Mouse (Mus musculus): ENCODE measurements around the gene Zfp574. TPM values are rescaled to one million over a fixed set of nuclear protein-coding genes. Genes with fewer than 3 reads are reported as not detected.

Zfp574 gene
- polyA plus RNA-seq, 1 experiment from 2014 or later = 36.6 TPM

- peak overlapping the region; percentile 75 for H3K27ac ChIP-seq (ENCODE audit: low read length)
- H3K4me2 ChIP-seq (ENCODE audit: low read length) = no peak overlapping the region
- H3K4me1 ChIP-seq (replicated peaks; ENCODE audit: control insufficient read depth, insufficient read depth, low read length) = peaks cover 7% of the 10 kb centered on the region; the same call in 1 of the 2 replicates
- WGBS = 63% methylated on average over 8 of the region's 8 CpGs
- peaks cover 26% of the 10 kb centered on the region; the same call in 1 of the 2 replicates for H3K36me3 ChIP-seq (ENCODE audit: control insufficient read depth, insufficient read depth)
- H3K9me3 ChIP-seq (ENCODE audit: control insufficient read depth, low read length) = no peaks in the 10 kb centered on the region
- H3K9ac ChIP-seq (replicated peaks; ENCODE audit: low read depth, low read length) = no peak overlapping the region
- peak; percentile 24; the same call in 1 of the 2 replicates for ATAC-seq
- no peaks in the 10 kb centered on the region for H3K27me3 ChIP-seq (replicated peaks; ENCODE audit: control insufficient read depth, insufficient read depth, low read length)
- no peak overlapping the region for H3K4me3 ChIP-seq (replicated peaks; ENCODE audit: low read length)
These were observed 25.0 kb upstream of the Zfp574 start for GRCm38 (mm10) chr7:25047363-25047762.

DNA sequence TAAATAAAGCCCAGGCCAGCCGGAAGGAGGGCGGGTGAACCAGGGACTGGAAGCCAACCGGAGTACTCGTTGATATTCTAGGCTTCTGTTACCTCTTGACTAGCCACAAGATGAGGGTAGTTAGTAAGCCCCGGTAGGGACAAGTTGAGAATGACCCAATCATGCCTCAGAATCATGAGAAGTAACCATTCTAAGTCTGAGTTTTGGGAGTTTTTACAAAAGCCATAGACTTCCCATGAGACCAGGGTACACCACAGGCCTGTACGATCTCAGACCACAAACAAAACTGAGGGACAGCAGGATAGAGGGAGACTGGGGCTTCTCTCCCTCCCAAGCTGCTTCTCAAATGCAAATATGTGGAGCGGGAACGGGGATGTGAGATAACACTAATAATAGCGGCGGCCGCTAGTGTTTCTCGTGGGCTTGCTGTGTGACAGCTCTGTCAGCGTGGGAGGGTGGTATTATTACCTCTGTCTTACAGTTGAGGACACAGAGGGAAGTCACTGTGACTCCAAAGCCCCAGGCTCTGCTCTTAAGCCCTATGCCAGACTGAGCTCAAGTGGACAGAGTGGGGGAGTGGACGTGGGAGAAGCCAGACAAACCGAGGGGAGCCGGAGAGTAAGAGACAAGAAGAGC is 23.0 kb upstream of the Zfp574 start:
- no peak overlapping the region for H3K9ac ChIP-seq (replicated peaks; ENCODE audit: low read depth, low read length)
- H3K4me3 ChIP-seq (replicated peaks; ENCODE audit: low read length) = no peak overlapping the region
- no peaks in the 10 kb centered on the region for H3K27me3 ChIP-seq (replicated peaks; ENCODE audit: control insufficient read depth, insufficient read depth, low read length)
- H3K27ac ChIP-seq (ENCODE audit: low read length) = 0 out of 2 replicates have a peak overlapping the region, but pooled peaks have one; percentile 16
- no peaks in the 10 kb centered on the region for H3K9me3 ChIP-seq (ENCODE audit: control insufficient read depth, low read length)
- 79% methylated on average over 16 of the region's 16 CpGs for WGBS
- peaks cover 21% of the 10 kb centered on the region; the same call in 1 of the 2 replicates for H3K36me3 ChIP-seq (ENCODE audit: control insufficient read depth, insufficient read depth)
- peaks cover 7% of the 10 kb centered on the region; the same call in 1 of the 2 replicates for H3K4me1 ChIP-seq (replicated peaks; ENCODE audit: control insufficient read depth, insufficient read depth, low read length)
- H3K4me2 ChIP-seq (ENCODE audit: low read length) = no peak overlapping the region
- ATAC-seq = peak; percentile 19; the same call in 1 of the 2 replicates

- Histone ChIP-seq H3K9me3 (ENCODE audit: control insufficient read depth, low read length) (no peaks in the 10 kb centered on the region), H3K27me3 (replicated peaks; ENCODE audit: control insufficient read depth, insufficient read depth, low read length) (no peaks in the 10 kb centered on the region), H3K4me2 (ENCODE audit: low read length) (no peak overlapping the region), H3K36me3 (ENCODE audit: control insufficient read depth, insufficient read depth) (peaks cover 37% of the 10 kb centered on the region), H3K9ac (replicated peaks; ENCODE audit: low read depth, low read length) (no peak overlapping the region), H3K27ac (ENCODE audit: low read length) (no peak overlapping the region), H3K4me1 (replicated peaks; ENCODE audit: control insufficient read depth, insufficient read depth, low read length) (peaks cover 7% of the 10 kb centered on the region; the same call in 1 of the 2 replicates), H3K4me3 (replicated peaks; ENCODE audit: low read length) (no peak overlapping the region)
- ATAC-seq = no peak
- WGBS = 92% methylated on average over 3 of the region's 3 CpGs
These were observed 19.8 kb upstream of the Zfp574 start for GRCm38 (mm10) chr7:25052587-25052986.

DNA sequence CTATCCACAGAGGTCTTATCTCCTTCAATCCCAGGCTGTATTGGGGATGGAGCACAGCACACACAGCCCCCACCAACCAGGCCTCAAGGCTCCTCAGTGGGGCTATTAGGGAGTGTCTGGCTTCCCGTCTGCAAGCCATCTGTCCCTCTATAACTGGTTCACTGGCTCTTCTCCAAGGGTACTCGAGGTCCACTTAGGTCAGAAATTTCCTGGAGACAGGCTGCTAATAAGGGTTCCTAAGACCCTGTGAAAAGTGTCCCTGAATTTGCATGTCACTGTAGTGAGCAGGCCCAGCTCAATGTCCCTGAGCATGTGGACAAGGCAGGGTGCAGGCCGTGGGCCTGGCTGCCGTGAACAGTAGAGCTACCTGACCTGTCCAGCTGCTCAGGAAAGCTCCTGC is 15.4 kb upstream of the Zfp574 start:
- Histone ChIP-seq H3K4me3 (replicated peaks; ENCODE audit: low read length) (no peak overlapping the region), H3K27me3 (replicated peaks; ENCODE audit: control insufficient read depth, insufficient read depth, low read length) (no peaks in the 10 kb centered on the region), H3K4me2 (ENCODE audit: low read length) (no peak overlapping the region), H3K9ac (replicated peaks; ENCODE audit: low read depth, low read length) (no peak overlapping the region), H3K36me3 (ENCODE audit: control insufficient read depth, insufficient read depth) (peaks cover 59% of the 10 kb centered on the region), H3K27ac (ENCODE audit: low read length) (no peak overlapping the region), H3K9me3 (ENCODE audit: control insufficient read depth, low read length) (no peaks in the 10 kb centered on the region), H3K4me1 (replicated peaks; ENCODE audit: control insufficient read depth, insufficient read depth, low read length) (no peaks in the 10 kb centered on the region)
- ATAC-seq = peak; percentile 45; the same call in 1 of the 2 replicates
- WGBS = 65% methylated on average over 4 of the region's 4 CpGs

- Histone ChIP-seq H3K4me2 (ENCODE audit: low read length) (no peak overlapping the region), H3K36me3 (ENCODE audit: control insufficient read depth, insufficient read depth) (peaks cover 67% of the 10 kb centered on the region), H3K9ac (replicated peaks; ENCODE audit: low read depth, low read length) (no peak overlapping the region), H3K27ac (ENCODE audit: low read length) (no peak overlapping the region), H3K4me1 (replicated peaks; ENCODE audit: control insufficient read depth, insufficient read depth, low read length) (no peaks in the 10 kb centered on the region), H3K4me3 (replicated peaks; ENCODE audit: low read length) (no peak overlapping the region), H3K27me3 (replicated peaks; ENCODE audit: control insufficient read depth, insufficient read depth, low read length) (no peaks in the 10 kb centered on the region), H3K9me3 (ENCODE audit: control insufficient read depth, low read length) (no peaks in the 10 kb centered on the region)
- no peak for ATAC-seq
- WGBS = 95% methylated on average over 5 of the region's 5 CpGs
These were observed 14.5 kb upstream of the Zfp574 start for GRCm38 (mm10) chr7:25057888-25058287.

- no peaks in the 10 kb centered on the region for H3K9me3 ChIP-seq (ENCODE audit: control insufficient read depth, low read length)
- no peak overlapping the region for H3K27ac ChIP-seq (ENCODE audit: low read length)
- no peak overlapping the region for H3K4me3 ChIP-seq (replicated peaks; ENCODE audit: low read length)
- no peak overlapping the region for H3K9ac ChIP-seq (replicated peaks; ENCODE audit: low read depth, low read length)
- 98% methylated on average over 8 of the region's 8 CpGs for WGBS
- H3K36me3 ChIP-seq (ENCODE audit: control insufficient read depth, insufficient read depth) = peaks cover 70% of the 10 kb centered on the region
- H3K4me1 ChIP-seq (replicated peaks; ENCODE audit: control insufficient read depth, insufficient read depth, low read length) = no peaks in the 10 kb centered on the region
- no peak for ATAC-seq
- H3K4me2 ChIP-seq (ENCODE audit: low read length) = no peak overlapping the region
- H3K27me3 ChIP-seq (replicated peaks; ENCODE audit: control insufficient read depth, insufficient read depth, low read length) = no peaks in the 10 kb centered on the region
These were observed 14.0 kb upstream of the Zfp574 start for GRCm38 (mm10) chr7:25058394-25058793.

GRCm38 (mm10) chr7:25058836-25059235 is 13.5 kb upstream of the Zfp574 start:
- 92% methylated on average over 14 of the region's 14 CpGs for WGBS
- H3K4me2 ChIP-seq (ENCODE audit: low read length) = no peak overlapping the region
- H3K27ac ChIP-seq (ENCODE audit: low read length) = no peak overlapping the region
- H3K9ac ChIP-seq (replicated peaks; ENCODE audit: low read depth, low read length) = no peak overlapping the region
- ATAC-seq = no peak
- H3K4me3 ChIP-seq (replicated peaks; ENCODE audit: low read length) = no peak overlapping the region
- no peaks in the 10 kb centered on the region for H3K27me3 ChIP-seq (replicated peaks; ENCODE audit: control insufficient read depth, insufficient read depth, low read length)
- no peaks in the 10 kb centered on the region for H3K4me1 ChIP-seq (replicated peaks; ENCODE audit: control insufficient read depth, insufficient read depth, low read length)
- peaks cover 74% of the 10 kb centered on the region for H3K36me3 ChIP-seq (ENCODE audit: control insufficient read depth, insufficient read depth)
- H3K9me3 ChIP-seq (ENCODE audit: control insufficient read depth, low read length) = no peaks in the 10 kb centered on the region

DNA sequence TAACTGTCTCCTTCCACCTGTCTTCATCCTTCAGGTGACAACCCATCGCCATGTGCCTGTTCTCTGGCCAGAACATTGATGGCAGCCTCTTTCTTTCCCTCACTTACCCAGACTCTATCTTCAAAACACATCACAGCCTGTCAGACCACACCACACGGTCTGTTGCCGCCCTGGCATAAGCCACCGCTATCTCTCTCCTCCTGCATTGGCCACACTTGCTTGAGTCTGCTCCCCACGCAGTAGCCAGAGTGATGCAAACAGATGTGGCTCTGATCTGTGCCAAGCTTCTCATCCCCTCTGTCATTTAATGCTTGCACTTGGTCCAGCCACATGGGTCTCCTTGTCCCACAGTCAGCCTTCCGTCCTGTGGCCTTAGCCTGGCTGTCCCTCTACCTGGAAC is 9.0 kb upstream of the Zfp574 start:
- H3K27me3 ChIP-seq (replicated peaks; ENCODE audit: control insufficient read depth, insufficient read depth, low read length) = no peaks in the 10 kb centered on the region
- peaks cover 2% of the 10 kb centered on the region for H3K4me1 ChIP-seq (replicated peaks; ENCODE audit: control insufficient read depth, insufficient read depth, low read length)
- H3K36me3 ChIP-seq (ENCODE audit: control insufficient read depth, insufficient read depth) = peaks cover 71% of the 10 kb centered on the region
- H3K4me2 ChIP-seq (ENCODE audit: low read length) = no peak overlapping the region
- no peak for ATAC-seq
- H3K27ac ChIP-seq (ENCODE audit: low read length) = no peak overlapping the region
- H3K9me3 ChIP-seq (ENCODE audit: control insufficient read depth, low read length) = no peaks in the 10 kb centered on the region
- H3K9ac ChIP-seq (replicated peaks; ENCODE audit: low read depth, low read length) = no peak overlapping the region
- H3K4me3 ChIP-seq (replicated peaks; ENCODE audit: low read length) = no peak overlapping the region
- WGBS = 95% methylated on average over 6 of the region's 6 CpGs

- Histone ChIP-seq H3K4me3 (replicated peaks; ENCODE audit: low read length) (no peak overlapping the region), H3K36me3 (ENCODE audit: control insufficient read depth, insufficient read depth) (peaks cover 66% of the 10 kb centered on the region), H3K4me2 (ENCODE audit: low read length) (no peak overlapping the region), H3K27ac (ENCODE audit: low read length) (no peak overlapping the region), H3K27me3 (replicated peaks; ENCODE audit: control insufficient read depth, insufficient read depth, low read length) (no peaks in the 10 kb centered on the region), H3K9ac (replicated peaks; ENCODE audit: low read depth, low read length) (no peak overlapping the region), H3K4me1 (replicated peaks; ENCODE audit: control insufficient read depth, insufficient read depth, low read length) (peaks cover 8% of the 10 kb centered on the region), H3K9me3 (ENCODE audit: control insufficient read depth, low read length) (no peaks in the 10 kb centered on the region)
- no peak for ATAC-seq
- WGBS = 92% methylated on average over 8 of the region's 8 CpGs
These were observed 8.5 kb upstream of the Zfp574 start for GRCm38 (mm10) chr7:25063900-25064299.
